Mouse (Mus musculus) embryonic facial prominence, embryonic 12.5 days (tissue): Measurements from ENCODE around the gene Ehd4. TPM values are rescaled to one million over a fixed set of nuclear protein-coding genes. Genes with fewer than 3 reads are reported as not detected.

Experiments
- ATAC-seq: fragments of 200-750 bp; cut with Nextera tagmentation; 2 replicates; pipeline ENCODE4 v1.8.0; 2017; ENCODE audit not compliant: insufficient number of reproducible peaks, insufficient read depth, low FRiP score, low TSS enrichment
- H3K27ac ChIP-seq: fragments of 300-500 bp; sonication (generic); 2 replicates; pipeline ENCODE4 v1.5.1; 2016; ENCODE audit warnings: mild to moderate bottlenecking
- H3K27me3 ChIP-seq: fragments of 300-500 bp; sonication (generic); 2 replicates; pipeline ENCODE4 v1.6.1; 2016; ENCODE audit warnings: mild to moderate bottlenecking, moderate library complexity
- H3K36me3 ChIP-seq: fragments of 300-500 bp; sonication (generic); 2 replicates; pipeline ENCODE4 v1.6.1; 2016; ENCODE audit warnings: mild to moderate bottlenecking
- H3K4me1 ChIP-seq: fragments of 300-500 bp; sonication (generic); 2 replicates; pipeline ENCODE4 v1.6.1; 2016
- H3K4me2 ChIP-seq: fragments of 300-500 bp; sonication (generic); replicated peaks from 2 replicates; pipeline ENCODE4 v1.6.1; 2016; ENCODE audit warnings: mild to moderate bottlenecking, moderate library complexity
- H3K4me3 ChIP-seq: fragments of 300-500 bp; sonication (generic); 2 replicates; pipeline ENCODE4 v1.5.1; 2016; ENCODE audit warnings: mild to moderate bottlenecking
- H3K9ac ChIP-seq: fragments of 300-500 bp; sonication (generic); 2 replicates; pipeline ENCODE4 v1.6.1; 2016; ENCODE audit warnings: mild to moderate bottlenecking, moderate library complexity
- H3K9me3 ChIP-seq: fragments of 300-500 bp; sonication (generic); 2 replicates; pipeline ENCODE4 v1.6.1; 2016; ENCODE audit warnings: mild to moderate bottlenecking, moderate library complexity
- WGBS: fragments of 180-500 bp; shearing (Covaris S2); methylation state at CpG from one replicate; pipeline ENCODE4 v1.1.7; 2016; 5-methylcytosine and 5-hydroxymethylcytosine counted together
- polyA plus RNA-seq: library from polyadenylated mRNA; unstranded; fragments of >200 nt; fragmentation: Nextera tagmentation; extraction: Ambion mirVana; gene quantifications from 2 replicates; pipeline ENCODE4 v1.2.1, GENCODE M21; 2016

Ehd4 gene
- polyA plus RNA-seq, 1 experiment from 2014 or later = 22.8 TPM

DNA sequence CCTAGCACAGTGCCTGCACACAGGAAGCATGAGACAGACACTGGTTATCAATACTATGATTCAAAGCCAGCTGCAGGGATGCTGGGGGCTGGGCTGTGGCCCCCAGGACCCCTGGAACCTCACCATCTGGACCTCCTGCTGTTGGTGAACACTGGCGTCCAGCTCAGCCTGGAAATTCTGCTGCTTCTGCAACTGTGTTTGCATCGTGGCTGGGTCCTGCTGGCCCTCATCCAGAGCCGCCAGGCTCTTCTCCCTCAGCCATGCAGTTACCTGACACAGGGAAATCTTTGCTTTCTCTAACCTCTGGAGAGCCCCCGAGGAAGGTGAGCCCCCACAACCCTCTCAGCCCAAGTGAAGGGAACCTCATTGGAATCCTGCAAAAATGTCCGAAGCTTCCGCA is 103.0 kb downstream of the Ehd4 start:
- H3K36me3 ChIP-seq = no peaks in the 10 kb centered on the region
- no peak overlapping the region for H3K4me2 ChIP-seq
- H3K4me3 ChIP-seq = no peak overlapping the region
- no peak for ATAC-seq
- no peaks in the 10 kb centered on the region for H3K27me3 ChIP-seq
- no peak overlapping the region for H3K9ac ChIP-seq
- 67% methylated on average over 6 of the region's 6 CpGs for WGBS
- H3K27ac ChIP-seq = no peak overlapping the region
- no peaks in the 10 kb centered on the region for H3K9me3 ChIP-seq
- H3K4me1 ChIP-seq = no peaks in the 10 kb centered on the region

DNA sequence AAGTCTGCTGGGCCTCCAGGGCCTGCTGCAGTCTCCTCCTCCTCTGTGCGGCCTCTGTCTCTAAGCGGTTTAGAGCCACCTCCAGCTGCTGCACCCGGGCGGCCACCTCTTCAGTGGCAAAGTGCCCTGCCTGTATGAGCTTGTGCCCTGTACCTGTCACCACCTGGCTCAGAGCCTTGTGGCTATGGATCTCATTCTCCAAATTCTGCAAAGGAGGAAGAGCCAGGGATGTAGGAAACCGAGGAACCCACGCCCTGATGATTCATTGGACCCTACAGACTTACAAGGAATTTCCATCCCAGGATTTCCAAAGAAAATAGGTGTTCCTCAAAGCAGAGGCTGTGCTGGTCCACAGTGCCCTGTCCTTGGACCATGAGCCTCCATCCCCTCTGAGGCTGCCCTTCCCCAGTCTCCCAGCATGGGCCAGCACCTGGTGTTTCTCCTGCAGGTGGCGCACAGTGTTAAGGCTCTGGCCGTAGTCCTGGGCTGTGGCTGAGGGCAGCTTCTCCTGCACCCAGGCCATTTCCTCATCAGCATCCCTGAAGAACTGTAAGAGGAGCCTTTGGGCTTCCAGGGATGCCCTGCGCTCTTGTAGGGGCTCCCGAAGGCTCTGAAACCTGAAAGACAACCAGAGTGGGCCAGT is 104.7 kb downstream of the Ehd4 start:
- Histone ChIP-seq H3K27me3 (no peaks in the 10 kb centered on the region), H3K36me3 (no peaks in the 10 kb centered on the region), H3K27ac (no peak overlapping the region), H3K4me2 (no peak overlapping the region), H3K9me3 (no peaks in the 10 kb centered on the region), H3K9ac (no peak overlapping the region), H3K4me1 (peaks cover 4% of the 10 kb centered on the region; the same call in 1 of the 2 replicates), H3K4me3 (no peak overlapping the region)
- 56% methylated on average over 10 of the region's 10 CpGs for WGBS
- no peak for ATAC-seq

DNA sequence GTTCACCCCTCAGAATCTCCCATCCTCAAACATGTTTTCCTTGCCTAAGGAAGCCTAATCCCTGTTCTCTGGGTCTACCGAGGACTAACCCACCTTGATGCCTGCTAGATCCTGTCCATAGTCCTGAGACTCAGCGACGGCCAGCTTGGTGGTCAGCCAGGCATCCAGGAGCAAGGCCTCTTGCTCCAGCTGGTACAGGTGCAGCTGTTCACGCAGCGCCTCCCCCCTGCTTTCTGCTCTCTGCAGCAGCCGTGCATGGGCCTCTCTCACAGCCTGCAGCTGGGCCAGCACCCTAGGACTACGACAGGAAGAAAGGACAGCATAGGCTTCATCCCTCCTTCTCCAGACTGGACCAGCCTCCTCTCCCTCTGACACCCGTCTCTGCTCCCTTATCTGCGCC is 106.2 kb downstream of the Ehd4 start:
- Histone ChIP-seq H3K9me3 (no peaks in the 10 kb centered on the region), H3K4me2 (no peak overlapping the region), H3K4me1 (peaks cover 12% of the 10 kb centered on the region; the same call in 1 of the 2 replicates), H3K36me3 (no peaks in the 10 kb centered on the region), H3K4me3 (no peak overlapping the region), H3K9ac (no peak overlapping the region), H3K27ac (no peak overlapping the region), H3K27me3 (no peaks in the 10 kb centered on the region)
- WGBS = 76% methylated on average over 9 of the region's 9 CpGs
- no peak for ATAC-seq

GRCm38 (mm10) chr2:120046486-120047310 is 107.7 kb downstream of the Ehd4 start:
- Histone ChIP-seq H3K4me1 (peaks cover 12% of the 10 kb centered on the region; the same call in 1 of the 2 replicates), H3K9ac (no peak overlapping the region), H3K4me2 (no peak overlapping the region), H3K27ac (no peak overlapping the region), H3K4me3 (no peak overlapping the region), H3K9me3 (no peaks in the 10 kb centered on the region), H3K27me3 (no peaks in the 10 kb centered on the region), H3K36me3 (peaks cover 7% of the 10 kb centered on the region)
- WGBS = 56% methylated on average over 14 of the region's 14 CpGs
- ATAC-seq = no peak

DNA sequence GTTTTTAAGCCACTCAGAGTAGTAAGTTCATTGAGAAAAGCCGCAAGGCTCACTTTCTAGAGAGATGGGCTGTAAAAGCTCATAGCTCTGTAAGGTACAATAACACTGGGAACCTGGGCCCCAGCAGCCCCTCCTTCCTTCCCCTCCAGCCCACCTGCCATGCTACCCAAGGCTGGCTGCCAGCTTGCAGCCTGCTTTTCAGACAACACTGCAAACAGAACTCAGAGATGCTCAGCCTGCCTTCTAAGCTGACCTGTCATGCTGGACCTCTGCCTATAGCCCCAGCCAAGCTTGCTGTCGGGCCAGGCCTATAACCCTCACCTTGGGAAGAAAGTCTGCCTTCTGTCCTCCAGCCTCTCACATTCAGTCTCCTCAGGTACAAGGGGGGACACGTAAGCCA is 109.7 kb downstream of the Ehd4 start:
- ATAC-seq = no peak
- Histone ChIP-seq H3K4me2 (no peak overlapping the region), H3K27ac (peak overlapping the region; percentile 20; the same call in 1 of the 2 replicates)

DNA sequence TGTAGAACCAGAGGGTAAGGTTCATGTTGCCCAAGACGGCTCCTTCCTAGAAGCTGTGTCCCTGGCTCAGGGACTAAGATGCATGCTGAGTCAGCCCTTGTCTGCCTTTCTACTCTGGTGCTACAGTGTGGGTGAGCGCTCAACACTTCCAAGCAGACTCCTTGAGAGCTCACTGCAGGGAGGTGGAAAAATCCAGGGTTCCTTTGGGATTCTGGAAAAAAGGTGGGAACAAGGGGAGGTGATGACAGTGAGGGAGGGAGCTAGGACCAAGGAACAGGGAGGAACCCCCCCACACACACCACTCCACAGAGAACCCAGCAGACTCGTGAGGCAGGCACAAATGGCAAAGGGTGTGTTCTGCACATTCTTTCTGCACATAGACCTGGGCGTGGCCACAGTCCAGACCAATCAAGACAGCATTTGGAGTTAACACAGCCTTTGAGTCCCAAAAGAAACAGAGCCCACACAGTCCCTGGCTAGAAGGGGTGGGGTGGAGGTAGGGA is 110.3 kb downstream of the Ehd4 start:
- H3K27me3 ChIP-seq = no peaks in the 10 kb centered on the region
- no peak overlapping the region for H3K4me3 ChIP-seq
- no peak overlapping the region for H3K27ac ChIP-seq
- ATAC-seq = no peak
- peaks cover 33% of the 10 kb centered on the region for H3K36me3 ChIP-seq
- H3K4me1 ChIP-seq = peaks cover 12% of the 10 kb centered on the region; the same call in 1 of the 2 replicates
- no peaks in the 10 kb centered on the region for H3K9me3 ChIP-seq
- no peak overlapping the region for H3K4me2 ChIP-seq
- no peak overlapping the region; the same call in 1 of the 2 replicates for H3K9ac ChIP-seq
- WGBS = 55% methylated on average over 4 of the region's 4 CpGs

More for the DNA sequence above, 109.7 kb downstream of the Ehd4 start:
- 81% methylated on average over 3 of the region's 3 CpGs for WGBS
- Histone ChIP-seq H3K4me1 (peaks cover 12% of the 10 kb centered on the region; the same call in 1 of the 2 replicates), H3K4me3 (no peak overlapping the region), H3K9me3 (no peaks in the 10 kb centered on the region), H3K36me3 (peaks cover 27% of the 10 kb centered on the region), H3K9ac (no peak overlapping the region), H3K27me3 (no peaks in the 10 kb centered on the region)

GRCm38 (mm10) chr2:120040991-120041390 is 113.4 kb downstream of the Ehd4 start:
- no peak overlapping the region for H3K27ac ChIP-seq
- no peaks in the 10 kb centered on the region for H3K27me3 ChIP-seq
- peaks cover 12% of the 10 kb centered on the region; the same call in 1 of the 2 replicates for H3K4me1 ChIP-seq
- ATAC-seq = no peak
- no peak overlapping the region for H3K4me3 ChIP-seq
- WGBS = 84% methylated on average over 5 of the region's 5 CpGs
- H3K9me3 ChIP-seq = no peaks in the 10 kb centered on the region
- H3K4me2 ChIP-seq = no peak overlapping the region
- H3K9ac ChIP-seq = no peak overlapping the region
- peaks cover 64% of the 10 kb centered on the region for H3K36me3 ChIP-seq

Other genes with a start within 250 kb of the Ehd4 start
- 3.9 and 4.0 TPM in 2 replicates for gene Mapkbp1, start 181.9 kb downstream of the Ehd4 start, polyA plus RNA-seq
- 19.0 and 24.1 TPM in 2 replicates for gene Jmjd7, start 127.1 kb downstream of the Ehd4 start, polyA plus RNA-seq
- gene Gm28042, start 127.1 kb downstream of the Ehd4 start, polyA plus RNA-seq = 6.1 and 6.4 TPM in 2 replicates
- gene Pla2g4b, start 121.2 kb downstream of the Ehd4 start, polyA plus RNA-seq = 2.4 and 3.7 TPM in 2 replicates
- gene Pla2g4e, start 90.7 kb upstream of the Ehd4 start, polyA plus RNA-seq = 0.04 and 0.11 TPM in 2 replicates
- gene Pla2g4d, start 134.6 kb upstream of the Ehd4 start, polyA plus RNA-seq = 0.08 and 0.09 TPM in 2 replicates
- 0.06 TPM in 1 of 2 replicates, not detected in the other for gene Pla2g4f, start 159.6 kb upstream of the Ehd4 start, polyA plus RNA-seq
- gene Vps39, start 198.5 kb upstream of the Ehd4 start, polyA plus RNA-seq = 27.8 and 29.7 TPM in 2 replicates
- gene Ganc, start 249.3 kb upstream of the Ehd4 start, polyA plus RNA-seq = 8.3 and 9.0 TPM in 2 replicates
- gene Tmem87a, start 249.5 kb upstream of the Ehd4 start, polyA plus RNA-seq = 9.0 and 9.6 TPM in 2 replicates